Mouse (Mus musculus): ENCODE results near the gene Kif5c.

- TF ChIP-seq POLR2A (IDR thresholded peaks at IDR 0.05; ENCODE audit: borderline replicate concordance, extremely low read depth, low read depth, low read length) (no peak), CTCF (IDR thresholded peaks at IDR 0.05; ENCODE audit: insufficient read depth, low read length) (no peak)
These were observed 81.3 kb downstream of the Kif5c start for GRCm38 (mm10) chr2:49700176-49700971.
